Mouse (Mus musculus): ENCODE data around the gene Hcfc2. TPM values are rescaled to one million over a fixed set of nuclear protein-coding genes. Genes with fewer than 3 reads are reported as not detected.

Gene Hcfc2
- polyA plus RNA-seq, 1 experiment from 2014 or later: 31.6 TPM

GRCm38 (mm10) chr10:82770713-82771112, 74.8 kb downstream of the Hcfc2 start:
- Histone ChIP-seq H3K27me3 (ENCODE audit: insufficient read depth, low read length) (no peaks in the 10 kb centered on the region), H3K9me3 (ENCODE audit: low read depth, low read length) (no peaks in the 10 kb centered on the region), H3K9ac (no peak overlapping the region), H3K4me3 (ENCODE audit: low read depth, low read length) (no peak overlapping the region), H3K27ac (ENCODE audit: low read depth) (no peak overlapping the region), H3K36me3 (ENCODE audit: insufficient read depth) (no peaks in the 10 kb centered on the region), H3K4me1 (ENCODE audit: insufficient read depth) (no peaks in the 10 kb centered on the region), H3K4me2 (no peak overlapping the region)
- DNase-seq (no peak), ATAC-seq (ENCODE audit: insufficient read depth) (no peak)
- 91% methylated on average over 2 of the region's 2 CpGs for WGBS
- no peak for TF ChIP-seq CTCF (IDR thresholded peaks at IDR 0.05; ENCODE audit: low read depth)

GRCm38 (mm10) chr10:82771595-82772170, 75.7 kb downstream of the Hcfc2 start:
- no peak for TF ChIP-seq CTCF (IDR thresholded peaks at IDR 0.05; ENCODE audit: low read depth)
- ATAC-seq (ENCODE audit: insufficient read depth) (no peak), DNase-seq (no peak)
- no peaks in the 10 kb centered on the region for H3K4me1 ChIP-seq (ENCODE audit: insufficient read depth)
- no peaks in the 10 kb centered on the region for H3K36me3 ChIP-seq (ENCODE audit: insufficient read depth)
- H3K9me3 ChIP-seq (ENCODE audit: low read depth, low read length): no peaks in the 10 kb centered on the region
- H3K9ac ChIP-seq: no peak overlapping the region
- no peak overlapping the region for H3K4me3 ChIP-seq (ENCODE audit: low read depth, low read length)
- no peak overlapping the region for H3K4me2 ChIP-seq
- H3K27ac ChIP-seq (ENCODE audit: low read depth): no peak overlapping the region
- 61% methylated on average over 9 of the region's 9 CpGs for WGBS
- H3K27me3 ChIP-seq (ENCODE audit: insufficient read depth, low read length): no peaks in the 10 kb centered on the region

- 85% methylated on average over 5 of the region's 5 CpGs for WGBS
- no peak for ATAC-seq (ENCODE audit: insufficient read depth)
Measured at GRCm38 (mm10) chr10:82774841-82775240, 78.9 kb downstream of the Hcfc2 start.

GRCm38 (mm10) chr10:82777075-82777474, 81.1 kb downstream of the Hcfc2 start:
- Histone ChIP-seq H3K27me3 (ENCODE audit: insufficient read depth, low read length) (no peaks in the 10 kb centered on the region), H3K4me2 (no peak overlapping the region), H3K4me1 (ENCODE audit: insufficient read depth) (no peaks in the 10 kb centered on the region), H3K27ac (ENCODE audit: low read depth) (no peak overlapping the region), H3K9me3 (ENCODE audit: low read depth, low read length) (no peaks in the 10 kb centered on the region), H3K4me3 (ENCODE audit: low read depth, low read length) (no peak overlapping the region), H3K36me3 (ENCODE audit: insufficient read depth) (no peaks in the 10 kb centered on the region), H3K9ac (no peak overlapping the region)
- 59% methylated on average over 2 of the region's 2 CpGs for WGBS
- DNase-seq: no peak
- ATAC-seq (ENCODE audit: insufficient read depth): no peak
- TF ChIP-seq CTCF (IDR thresholded peaks at IDR 0.05; ENCODE audit: low read depth): no peak

More at GRCm38 (mm10) chr10:82774841-82775240, 78.9 kb downstream of the Hcfc2 start:
- Histone ChIP-seq H3K9ac (no peak overlapping the region), H3K36me3 (ENCODE audit: insufficient read depth) (no peaks in the 10 kb centered on the region), H3K27me3 (ENCODE audit: insufficient read depth, low read length) (no peaks in the 10 kb centered on the region), H3K4me2 (no peak overlapping the region), H3K9me3 (ENCODE audit: low read depth, low read length) (no peaks in the 10 kb centered on the region), H3K4me3 (ENCODE audit: low read depth, low read length) (no peak overlapping the region), H3K4me1 (ENCODE audit: insufficient read depth) (no peaks in the 10 kb centered on the region), H3K27ac (ENCODE audit: low read depth) (no peak overlapping the region)
- DNase-seq: no peak
- no peak for TF ChIP-seq CTCF (IDR thresholded peaks at IDR 0.05; ENCODE audit: low read depth)

- Histone ChIP-seq H3K9me3 (ENCODE audit: low read depth, low read length) (no peaks in the 10 kb centered on the region), H3K4me2 (no peak overlapping the region), H3K27ac (ENCODE audit: low read depth) (no peak overlapping the region), H3K4me3 (ENCODE audit: low read depth, low read length) (no peak overlapping the region), H3K27me3 (ENCODE audit: insufficient read depth, low read length) (no peaks in the 10 kb centered on the region), H3K36me3 (ENCODE audit: insufficient read depth) (no peaks in the 10 kb centered on the region), H3K4me1 (ENCODE audit: insufficient read depth) (no peaks in the 10 kb centered on the region), H3K9ac (no peak overlapping the region)
- WGBS: 23% methylated on average over 13 of the region's 13 CpGs
- ATAC-seq (ENCODE audit: insufficient read depth) (no peak; the same call in 1 of the 2 replicates), DNase-seq (peak; percentile 21)
- TF ChIP-seq CTCF (IDR thresholded peaks at IDR 0.05; ENCODE audit: low read depth): no peak
Measured at GRCm38 (mm10) chr10:82777886-82778285, 81.9 kb downstream of the Hcfc2 start.

- no peak overlapping the region for H3K27ac ChIP-seq (ENCODE audit: low read depth)
- DNase-seq: no peak
- no peak for ATAC-seq (ENCODE audit: insufficient read depth)
- H3K4me2 ChIP-seq: no peak overlapping the region
- H3K4me1 ChIP-seq (ENCODE audit: insufficient read depth): no peaks in the 10 kb centered on the region
- H3K9ac ChIP-seq: no peak overlapping the region
- WGBS: 80% methylated on average over 8 of the region's 8 CpGs
- H3K36me3 ChIP-seq (ENCODE audit: insufficient read depth): no peaks in the 10 kb centered on the region
- no peak overlapping the region for H3K4me3 ChIP-seq (ENCODE audit: low read depth, low read length)
- TF ChIP-seq CTCF (IDR thresholded peaks at IDR 0.05; ENCODE audit: low read depth): no peak
- no peaks in the 10 kb centered on the region for H3K9me3 ChIP-seq (ENCODE audit: low read depth, low read length)
- no peaks in the 10 kb centered on the region for H3K27me3 ChIP-seq (ENCODE audit: insufficient read depth, low read length)
Measured at GRCm38 (mm10) chr10:82778791-82779549, 83.0 kb downstream of the Hcfc2 start.

GRCm38 (mm10) chr10:82779831-82780230, 83.9 kb downstream of the Hcfc2 start:
- WGBS: 97% methylated on average over 14 of the region's 14 CpGs
- no peak for ATAC-seq (ENCODE audit: insufficient read depth)
- Histone ChIP-seq H3K36me3 (ENCODE audit: insufficient read depth) (no peaks in the 10 kb centered on the region), H3K9ac (no peak overlapping the region), H3K4me1 (ENCODE audit: insufficient read depth) (no peaks in the 10 kb centered on the region), H3K27me3 (ENCODE audit: insufficient read depth, low read length) (no peaks in the 10 kb centered on the region), H3K9me3 (ENCODE audit: low read depth, low read length) (no peaks in the 10 kb centered on the region), H3K4me2 (no peak overlapping the region), H3K4me3 (ENCODE audit: low read depth, low read length) (no peak overlapping the region), H3K27ac (ENCODE audit: low read depth) (no peak overlapping the region)
- no peak for DNase-seq
- no peak for TF ChIP-seq CTCF (IDR thresholded peaks at IDR 0.05; ENCODE audit: low read depth)
